Comparison of ENCODE assay signal across 35 mouse cellular contexts in genomic region chr9:49969429-49969828, GRCm38 (mm10).
"Had no signal": no experiment of that assay in that cellular context is flagged by ENCODE, and none has a peak within 500 bp of the region (broad histone marks: within the 10 kb centered on the region; RNA-seq: fewer than 3 reads in every experiment).

No protein-coding gene starts in this region.

- DNase-seq: heart, adult 2 months; heart, postnatal 10 days; heart, postnatal 14 days; heart, postnatal 36 days; heart, postnatal 4 days; kidney, adult 11 months; kidney, adult 18-20 months; kidney, adult 2 months; kidney, adult 8-10 months; kidney, adult 9 months; kidney, postnatal 10 days; kidney, postnatal 14 days; kidney, postnatal 25 days; kidney, postnatal 36 days; kidney, postnatal 4 days; layer of hippocampus, adult 9-11 months; layer of hippocampus, postnatal 36 days had no signal

- H3K9me3 ChIP-seq: heart, embryonic 10.5 days; heart, embryonic 12.5 days; heart, embryonic 13.5 days; heart, embryonic 15.5 days; hindbrain, embryonic 10.5 days; hindbrain, embryonic 12.5 days; hindbrain, embryonic 13.5 days; hindbrain, embryonic 15.5 days; intestine, embryonic 15.5 days; kidney, embryonic 15.5 days had no signal

- H3K4me3 ChIP-seq: heart, adult 2 months; heart, embryonic 10.5 days; heart, embryonic 12.5 days; heart, embryonic 13.5 days; heart, embryonic 15.5 days; hindbrain, embryonic 10.5 days; hindbrain, embryonic 12.5 days; hindbrain, embryonic 13.5 days; hindbrain, embryonic 15.5 days; intestine, embryonic 15.5 days; kidney, embryonic 15.5 days; layer of hippocampus, adult 2 months had no signal

- H3K4me1 ChIP-seq: heart, embryonic 10.5 days; hindbrain, embryonic 10.5 days; hindbrain, embryonic 12.5 days; hindbrain, embryonic 13.5 days; hindbrain, embryonic 15.5 days had no signal

- H3K27me3 ChIP-seq: heart, embryonic 12.5 days; heart, embryonic 13.5 days; heart, embryonic 15.5 days; hindbrain, embryonic 12.5 days; hindbrain, embryonic 13.5 days; hindbrain, embryonic 15.5 days; intestine, embryonic 15.5 days; kidney, embryonic 15.5 days had no signal

- H3K27ac ChIP-seq: heart, adult 2 months; heart, embryonic 10.5 days; heart, embryonic 13.5 days; heart, embryonic 15.5 days; hindbrain, embryonic 10.5 days; hindbrain, embryonic 12.5 days; hindbrain, embryonic 13.5 days; hindbrain, embryonic 14.5 days; hindbrain, embryonic 15.5 days; hindbrain, postnatal 0 days; intestine, embryonic 15.5 days; kidney, embryonic 15.5 days; kidney, postnatal 0 days; layer of hippocampus, adult 2 months had no signal

- H3K9ac ChIP-seq: heart, embryonic 12.5 days; heart, embryonic 13.5 days; heart, embryonic 15.5 days; hindbrain, embryonic 12.5 days; hindbrain, embryonic 13.5 days; hindbrain, embryonic 14.5 days; hindbrain, embryonic 15.5 days; intestine, embryonic 15.5 days; kidney, embryonic 15.5 days had no signal

- ATAC-seq: hindbrain, embryonic 16.5 days; hindbrain, postnatal 0 days; inflammation-experienced regulatory T-cells, adult 6 months; intestine, embryonic 15.5 days; intestine, embryonic 16.5 days; intestine, postnatal 0 days had no signal

- H3K36me3 ChIP-seq: heart, embryonic 10.5 days; heart, embryonic 12.5 days; heart, embryonic 13.5 days; heart, embryonic 15.5 days; hindbrain, embryonic 10.5 days; hindbrain, embryonic 12.5 days; hindbrain, embryonic 13.5 days; hindbrain, embryonic 15.5 days; intestine, embryonic 15.5 days; kidney, embryonic 15.5 days had no signal

- H3K4me2 ChIP-seq: heart, embryonic 12.5 days; heart, embryonic 13.5 days; heart, embryonic 15.5 days; hindbrain, embryonic 12.5 days; hindbrain, embryonic 13.5 days; hindbrain, embryonic 14.5 days; hindbrain, embryonic 15.5 days; intestine, embryonic 15.5 days; kidney, embryonic 15.5 days had no signal
